Mouse (Mus musculus) activated CD4-positive, CD25-positive, alpha-beta regulatory T cell, adult 4 months (primary cell): ENCODE measurements at regions not wholly inside any gene's neighbourhood (a gene's known extent, or its start where the extent isn't known, plus 50 kb on each side); places are given as distances from the start of the nearest gene placed in this dataset.

Source experiments
- ATAC-seq: one replicate; pipeline ENCODE4 v1.8.0; 2017

DNA sequence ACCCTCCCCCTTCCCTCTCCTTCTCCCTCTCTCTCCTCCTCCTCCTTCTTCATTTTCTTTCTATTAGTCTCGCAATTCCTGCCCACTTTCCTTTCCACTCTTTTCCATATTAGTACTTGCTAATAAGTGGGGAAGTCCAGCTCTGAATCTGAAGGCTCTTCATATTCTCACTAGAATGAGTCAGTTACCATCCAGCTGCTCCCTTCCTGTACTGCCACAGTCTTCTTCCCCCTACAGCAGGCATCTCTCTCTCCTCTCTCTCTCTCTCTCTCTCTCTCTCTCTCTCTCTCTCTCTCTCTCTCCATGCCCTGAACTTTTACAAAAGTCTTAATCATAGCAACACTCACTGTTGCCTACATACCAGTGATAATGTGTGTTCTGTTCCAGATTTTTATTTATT is 226.6 kb upstream of the Pter start:
- no peak for ATAC-seq

- ATAC-seq, result no peak
Measured at GRCm38 (mm10) chr2:12699331-12699730, 224.5 kb upstream of the Pter start.

GRCm38 (mm10) chr2:12707514-12707913 is 216.3 kb upstream of the Pter start:
- no peak for ATAC-seq

GRCm38 (mm10) chr2:12709156-12709923 is 214.5 kb upstream of the Pter start:
- ATAC-seq, result peak; percentile 43

DNA sequence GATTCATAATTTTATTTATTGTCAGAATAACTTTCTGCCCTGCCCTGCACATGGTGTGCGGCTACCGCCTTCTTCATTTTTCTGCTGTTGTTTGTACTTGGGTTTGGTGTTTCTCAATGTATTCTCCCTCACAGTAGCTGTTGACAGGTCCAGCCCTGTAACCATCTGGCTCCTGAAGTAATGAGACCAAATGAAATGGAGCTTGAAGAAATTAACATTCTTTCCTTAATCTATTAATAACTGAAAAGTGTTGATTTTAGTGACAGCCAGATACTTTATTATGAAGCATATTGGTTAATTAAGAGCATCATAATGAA is 214.0 kb upstream of the Pter start:
- no peak for ATAC-seq

- ATAC-seq, result no peak
Measured at GRCm38 (mm10) chr2:12716124-12717012, 207.5 kb upstream of the Pter start.

- ATAC-seq, result no peak
Measured at GRCm38 (mm10) chr2:12729251-12729650, 194.6 kb upstream of the Pter start.

DNA sequence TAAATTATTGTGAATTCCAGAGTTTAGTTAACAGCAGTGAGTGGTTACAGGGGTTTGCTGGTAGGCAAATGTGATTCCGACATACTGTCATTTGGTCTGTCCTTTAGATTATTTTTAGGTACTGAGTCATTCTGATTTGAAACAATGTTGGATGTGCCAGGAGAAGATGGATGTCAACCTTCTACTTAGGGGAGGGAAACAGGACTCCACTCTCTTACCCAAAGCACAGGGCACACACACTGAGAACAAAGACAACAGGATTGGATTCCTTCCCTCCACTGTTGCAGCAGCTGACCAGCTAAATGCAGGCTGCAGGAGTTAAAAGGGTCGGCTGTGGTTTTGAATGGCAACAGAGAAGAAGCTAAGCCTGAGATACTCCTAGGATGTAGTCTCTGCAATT is 186.7 kb upstream of the Pter start:
- ATAC-seq, result no peak

GRCm38 (mm10) chr2:12746856-12747255 is 177.0 kb upstream of the Pter start:
- no peak for ATAC-seq

DNA sequence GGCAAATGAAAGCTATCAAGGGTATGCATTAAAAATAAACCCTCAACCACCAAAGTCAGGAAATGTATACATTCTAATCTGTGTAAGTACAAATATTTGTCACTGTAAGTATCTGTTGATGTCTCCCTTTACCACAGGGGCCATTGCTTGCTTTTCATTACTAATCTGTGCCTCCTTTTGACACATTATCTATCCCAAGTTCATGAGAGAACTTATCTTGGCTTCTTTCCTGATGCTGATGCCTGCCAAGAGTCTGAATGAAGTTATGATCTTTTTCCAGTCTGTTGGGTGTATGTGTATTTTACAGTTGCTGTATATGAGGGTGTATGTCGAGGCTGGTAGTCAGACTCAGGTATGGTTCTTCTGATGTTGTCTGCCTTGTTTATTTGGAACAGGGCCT is 165.0 kb upstream of the Pter start:
- ATAC-seq, result no peak

DNA sequence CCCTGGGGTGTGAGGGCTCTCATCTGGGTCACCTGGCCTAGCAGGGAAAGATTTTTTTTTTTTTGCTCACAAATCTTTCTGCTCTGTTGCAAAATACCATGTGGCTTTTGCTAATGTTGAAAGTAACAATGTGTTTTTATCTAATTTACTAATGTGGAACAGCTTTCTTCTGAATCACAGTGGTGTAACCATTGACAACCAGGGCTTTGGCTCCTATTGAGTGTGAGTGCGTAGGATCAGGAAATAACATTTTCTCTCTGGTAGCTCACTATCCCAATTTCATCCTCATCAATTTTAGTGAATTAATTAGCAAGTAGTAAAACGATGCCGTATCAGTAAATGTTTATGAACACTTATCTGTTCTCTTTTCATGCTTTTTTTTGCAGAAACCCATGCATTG is 163.9 kb upstream of the Pter start:
- no peak for ATAC-seq

DNA sequence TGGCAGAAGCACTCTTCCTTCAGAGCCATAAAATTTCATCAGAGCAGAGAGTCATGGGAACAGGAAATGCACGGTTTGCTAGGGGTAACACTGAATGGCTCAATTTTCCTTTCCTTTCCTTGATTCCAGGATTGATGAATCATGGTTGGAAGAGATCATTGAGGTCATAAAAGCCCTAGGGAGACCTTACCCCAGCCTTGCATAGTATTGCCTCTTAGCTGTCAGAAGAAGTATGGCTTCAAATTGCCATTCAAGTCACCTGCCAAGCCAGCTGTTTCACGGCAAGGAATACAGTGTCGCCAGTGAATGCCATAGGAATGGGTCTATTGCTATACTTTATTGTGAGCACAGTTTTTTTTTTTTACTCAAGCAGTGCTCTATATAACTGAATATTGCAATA is 162.4 kb upstream of the Pter start:
- no peak for ATAC-seq

GRCm38 (mm10) chr2:12764510-12764909 is 159.3 kb upstream of the Pter start:
- ATAC-seq, result no peak

GRCm38 (mm10) chr2:12765336-12765735 is 158.5 kb upstream of the Pter start:
- no peak for ATAC-seq

GRCm38 (mm10) chr2:12776866-12777265 is 147.0 kb upstream of the Pter start:
- no peak for ATAC-seq

- ATAC-seq, result no peak
Measured at GRCm38 (mm10) chr2:12777696-12778095, 146.1 kb upstream of the Pter start.

DNA sequence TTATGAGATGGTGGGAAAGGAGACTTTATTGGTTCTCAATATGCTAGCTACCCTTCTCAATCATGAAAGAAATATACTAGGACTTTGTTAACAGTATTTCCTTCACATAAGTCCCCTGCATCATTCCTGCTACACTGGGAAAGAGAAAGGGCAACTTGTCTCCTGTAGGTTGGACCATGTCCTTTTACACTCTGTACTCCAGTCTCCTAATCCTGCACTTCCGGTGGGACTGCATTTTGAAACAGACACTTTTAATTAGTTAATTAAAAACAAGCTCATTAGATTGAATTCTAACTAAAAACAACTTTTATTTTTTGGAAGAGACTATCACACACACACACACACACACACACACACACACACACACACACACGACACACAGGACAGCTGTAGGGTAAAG is 131.2 kb upstream of the Pter start:
- no peak for ATAC-seq

DNA sequence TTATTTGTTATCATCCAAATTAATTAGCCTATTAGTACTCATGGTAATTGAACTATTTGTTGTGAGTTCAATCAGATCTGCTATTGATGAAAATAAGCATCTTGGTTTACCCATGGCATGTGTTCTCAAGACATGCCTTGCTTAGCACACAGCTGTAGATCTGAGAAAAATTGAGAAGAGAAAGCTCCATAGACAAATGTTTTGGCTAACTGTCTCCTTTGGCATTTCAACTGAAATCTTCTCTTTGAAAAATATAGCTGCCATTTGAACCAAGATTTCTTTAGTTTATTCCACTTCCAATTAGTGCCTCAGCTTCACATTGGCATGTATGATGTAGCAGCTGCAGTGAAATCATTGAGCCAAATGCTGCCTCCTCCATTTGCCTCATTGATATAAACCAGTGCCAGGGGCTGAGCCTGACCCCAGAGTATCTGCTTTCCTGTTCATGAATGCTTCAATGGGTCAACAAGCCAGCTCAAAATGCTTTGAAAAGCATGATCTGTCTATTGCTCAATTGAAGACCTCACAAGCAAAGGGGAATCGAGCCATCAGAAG is 126.1 kb upstream of the Pter start:
- ATAC-seq, result no peak

DNA sequence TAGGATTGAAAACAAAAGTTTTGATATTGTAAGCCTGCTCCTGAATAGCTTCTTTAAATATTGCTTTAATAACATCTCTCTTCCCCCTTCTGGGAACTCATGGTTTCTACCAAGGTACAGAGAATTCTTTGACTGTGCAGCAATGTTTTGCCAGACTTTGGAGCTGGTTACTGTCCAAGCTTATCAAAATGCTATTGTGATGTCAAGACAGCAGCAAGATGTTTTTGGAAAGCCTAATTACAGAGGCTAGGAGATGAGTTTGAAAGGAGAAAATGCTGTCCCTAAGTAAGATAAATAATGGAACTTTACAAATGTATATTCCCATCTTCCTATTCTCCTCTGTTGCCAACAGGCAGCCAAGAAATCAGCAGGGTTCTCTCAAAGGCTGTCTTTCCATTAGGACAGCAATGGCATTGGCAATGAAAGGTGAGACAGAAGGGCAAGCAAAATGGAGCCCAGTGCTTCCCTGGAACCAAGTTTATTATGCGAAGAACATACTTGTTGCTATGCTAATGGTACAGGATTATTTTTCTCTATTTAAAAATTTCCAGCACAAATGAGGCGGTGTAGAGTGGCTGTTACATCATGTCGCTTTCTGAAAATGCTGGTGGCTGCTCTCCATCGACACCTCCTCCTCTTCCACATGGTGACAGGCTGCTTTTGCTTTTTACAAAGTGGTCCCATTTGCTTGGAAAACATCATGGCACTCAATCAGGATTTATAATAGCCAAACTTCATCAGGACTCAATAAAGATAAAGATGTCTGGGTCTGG is 124.5 kb upstream of the Pter start:
- no peak for ATAC-seq

GRCm38 (mm10) chr2:12802667-12803066 is 121.2 kb upstream of the Pter start:
- ATAC-seq, result no peak

DNA sequence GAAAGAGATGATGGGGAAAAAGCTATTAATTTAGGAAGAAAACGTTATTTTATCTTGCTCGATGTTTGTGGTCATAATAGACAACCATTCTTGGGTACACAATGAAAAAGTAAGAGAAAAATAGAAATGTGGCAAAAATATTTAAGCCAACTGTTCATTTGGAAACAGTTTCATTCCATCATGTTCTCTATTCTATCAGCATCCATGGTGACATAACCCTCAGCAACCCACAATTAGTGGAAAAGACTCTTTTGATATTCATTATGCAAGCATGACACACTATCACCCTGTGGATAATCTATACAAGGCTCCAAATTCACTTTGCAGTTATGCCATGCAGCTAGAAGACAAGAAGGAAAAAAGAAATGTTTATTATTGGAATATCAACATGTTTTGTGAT is 118.7 kb upstream of the Pter start:
- no peak for ATAC-seq

DNA sequence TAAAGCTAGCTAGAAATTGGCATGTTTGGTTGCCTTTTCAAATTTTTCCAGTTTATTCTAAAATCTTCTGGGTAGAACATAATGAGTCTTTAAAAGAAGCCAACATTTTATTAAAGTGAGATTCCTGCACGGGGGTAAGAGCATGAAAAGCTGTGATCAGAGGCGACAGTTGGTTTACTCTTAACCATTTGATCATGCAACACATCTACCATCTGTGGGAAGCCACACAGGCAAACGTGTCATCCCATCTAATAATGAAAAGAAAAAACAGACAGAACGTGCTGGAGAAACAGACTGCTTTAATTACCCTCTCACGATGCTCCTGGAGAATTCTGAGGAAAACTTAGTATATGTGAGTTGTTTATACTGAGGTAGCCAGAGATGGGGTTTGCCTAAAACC is 115.4 kb upstream of the Pter start:
- ATAC-seq, result no peak

- no peak for ATAC-seq
Measured at GRCm38 (mm10) chr2:12815339-12815738, 108.5 kb upstream of the Pter start.
